Mouse (Mus musculus) 416B (cell line): ENCODE results near the gene Dmxl2.

Experiments used
- DNase-seq: peaks from one replicate; pipeline ENCODE4 v3.0.0; 2011; ENCODE audit warnings: low read depth

Gene Dmxl2

GRCm38 (mm10) chr9:54499791-54500190, 1.6 kb downstream of the Dmxl2 start:
- DNase-seq, result no peak

- no peak for DNase-seq
These were observed 2.1 kb downstream of the Dmxl2 start for GRCm38 (mm10) chr9:54499291-54499690.

GRCm38 (mm10) chr9:54490431-54490830, 11.0 kb downstream of the Dmxl2 start:
- no peak for DNase-seq

GRCm38 (mm10) chr9:54489599-54489998, 11.8 kb downstream of the Dmxl2 start:
- DNase-seq, result no peak

GRCm38 (mm10) chr9:54484927-54485326, 16.5 kb downstream of the Dmxl2 start:
- no peak for DNase-seq

GRCm38 (mm10) chr9:54483215-54483614, 18.2 kb downstream of the Dmxl2 start:
- no peak for DNase-seq

GRCm38 (mm10) chr9:54482763-54483162, 18.7 kb downstream of the Dmxl2 start:
- DNase-seq, result no peak

- no peak for DNase-seq
These were observed 22.4 kb downstream of the Dmxl2 start for GRCm38 (mm10) chr9:54479054-54479453.

GRCm38 (mm10) chr9:54478117-54478516, 23.3 kb downstream of the Dmxl2 start:
- no peak for DNase-seq

GRCm38 (mm10) chr9:54474546-54474945, 26.9 kb downstream of the Dmxl2 start:
- DNase-seq, result no peak

GRCm38 (mm10) chr9:54474031-54474430, 27.4 kb downstream of the Dmxl2 start:
- DNase-seq, result no peak

GRCm38 (mm10) chr9:54472784-54473183, 28.6 kb downstream of the Dmxl2 start:
- no peak for DNase-seq

GRCm38 (mm10) chr9:54469339-54469738, 32.1 kb downstream of the Dmxl2 start:
- peak; percentile 81 for DNase-seq

- DNase-seq, result peak; percentile 78
These were observed 33.9 kb downstream of the Dmxl2 start for GRCm38 (mm10) chr9:54467433-54467933.

GRCm38 (mm10) chr9:54463483-54464054, 37.9 kb downstream of the Dmxl2 start:
- no peak for DNase-seq

- DNase-seq, result no peak
These were observed 62.4 kb downstream of the Dmxl2 start for GRCm38 (mm10) chr9:54439015-54439414.

GRCm38 (mm10) chr9:54438246-54438645, 63.2 kb downstream of the Dmxl2 start:
- DNase-seq, result peak; percentile 43

GRCm38 (mm10) chr9:54416238-54416637, 85.2 kb downstream of the Dmxl2 start:
- DNase-seq, result peak; percentile 36

- no peak for DNase-seq
These were observed 144.7 kb downstream of the Dmxl2 start for GRCm38 (mm10) chr9:54356756-54357155.

- DNase-seq, result no peak
These were observed 159.4 kb downstream of the Dmxl2 start for GRCm38 (mm10) chr9:54342026-54342425.

GRCm38 (mm10) chr9:54336532-54337144, 164.8 kb downstream of the Dmxl2 start:
- DNase-seq, result peak; percentile 42

GRCm38 (mm10) chr9:54335582-54335981, 165.8 kb downstream of the Dmxl2 start:
- no peak for DNase-seq

- no peak for DNase-seq
These were observed 172.2 kb downstream of the Dmxl2 start for GRCm38 (mm10) chr9:54329201-54329600.

GRCm38 (mm10) chr9:54323456-54323855, 178.0 kb downstream of the Dmxl2 start:
- peak; percentile 36 for DNase-seq
